Mouse (Mus musculus): Measurements from ENCODE around the gene Cpsf2.

DNA sequence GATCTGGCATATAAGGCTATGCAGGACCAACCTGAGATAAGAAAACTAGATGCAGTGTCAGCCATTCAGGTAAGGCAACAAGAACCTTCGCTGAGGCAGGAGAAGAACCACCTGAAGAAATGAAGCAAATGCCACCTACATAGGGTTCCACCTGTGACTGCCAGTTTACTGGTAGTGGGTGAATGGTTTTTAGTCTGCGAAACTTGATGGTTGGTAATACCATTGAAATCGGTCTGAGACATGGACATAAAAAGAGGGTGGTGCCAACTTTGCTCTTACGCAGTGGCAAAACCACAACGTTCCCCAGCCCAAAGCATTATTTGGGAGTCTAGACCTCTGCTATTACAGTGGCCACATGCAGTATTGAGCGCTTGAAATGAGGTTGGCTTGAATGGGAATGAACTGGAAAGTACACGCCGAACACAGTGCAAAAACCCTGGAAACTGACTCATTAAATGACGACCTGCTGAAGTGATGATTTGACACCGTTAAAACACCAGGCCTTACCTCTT, 1.7 kb downstream of the Cpsf2 start:
- TF ChIP-seq CTCF (IDR thresholded peaks at IDR 0.05; ENCODE audit: low read depth) = no peak
- TF ChIP-seq EP300 (optimal IDR thresholded peaks at IDR 0.05) = no peak
